Mouse (Mus musculus) heart, postnatal 0 days (tissue): ENCODE measurements around the gene Rsph9.

Experiments
- CTCF ChIP-seq: IDR thresholded peaks from 2 replicates; pipeline ENCODE4 v1.5.1; 2016; ENCODE audit warnings: antibody characterized with exemption, control low read depth, low read depth
- EP300 ChIP-seq: IDR thresholded peaks from 2 replicates; pipeline ENCODE4 v1.6.1; 2016; ENCODE audit warnings: antibody characterized with exemption, low read depth

DNA sequence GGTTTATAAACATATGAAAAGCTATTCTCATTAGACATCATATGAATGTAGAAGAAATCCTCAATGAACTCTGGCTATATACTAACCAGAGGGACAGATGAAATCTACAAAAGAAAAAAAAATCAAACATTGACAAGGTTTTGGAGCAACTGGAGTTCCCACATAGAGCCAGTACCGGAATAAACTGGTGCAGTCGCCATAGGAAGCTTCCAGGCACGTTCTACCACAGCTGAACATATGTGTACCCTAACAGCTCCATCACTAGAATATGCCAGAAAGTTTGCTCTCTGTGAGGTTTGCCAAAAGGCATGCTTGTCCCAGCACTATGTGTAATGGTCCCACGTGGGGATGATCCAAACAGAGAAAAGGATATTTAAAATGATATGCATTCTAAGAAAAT is 35.7 kb downstream of the Rsph9 start:
- no peak for TF ChIP-seq CTCF
- no peak for TF ChIP-seq EP300
